Mouse (Mus musculus): ENCODE data around the gene Sema3g. TPM values are rescaled to one million over a fixed set of nuclear protein-coding genes. Genes with fewer than 3 reads are reported as not detected.

Gene Sema3g
- polyA plus RNA-seq, 1 experiment from 2014 or later, result 0.61 TPM

GRCm38 (mm10) chr14:31245946-31246345 is 28.3 kb downstream of the Sema3g start:
- Histone ChIP-seq H3K27me3 (ENCODE audit: poor library complexity, severe bottlenecking) (no peaks in the 10 kb centered on the region), H3K36me3 (replicated peaks) (no peaks in the 10 kb centered on the region), H3K27ac (no peak overlapping the region), H3K4me1 (peaks cover 10% of the 10 kb centered on the region), H3K4me3 (no peak overlapping the region), H3K9me3 (no peaks in the 10 kb centered on the region)
- WGBS, result 89% methylated on average over 1 of the region's 1 CpGs
- no peak for DNase-seq (ENCODE audit: extremely low spot score, low spot score)

- Histone ChIP-seq H3K4me1 (peaks cover 25% of the 10 kb centered on the region), H3K27me3 (ENCODE audit: poor library complexity, severe bottlenecking) (no peaks in the 10 kb centered on the region), H3K27ac (no peak overlapping the region), H3K9me3 (no peaks in the 10 kb centered on the region), H3K4me3 (no peak overlapping the region), H3K36me3 (replicated peaks) (peaks cover 11% of the 10 kb centered on the region)
- no peak for DNase-seq (ENCODE audit: extremely low spot score, low spot score)
- WGBS, result 92% methylated on average over 6 of the region's 6 CpGs
Measured at GRCm38 (mm10) chr14:31248396-31248795, 30.7 kb downstream of the Sema3g start.

GRCm38 (mm10) chr14:31250222-31251083 is 32.8 kb downstream of the Sema3g start:
- Histone ChIP-seq H3K27me3 (ENCODE audit: poor library complexity, severe bottlenecking) (no peaks in the 10 kb centered on the region), H3K9me3 (no peaks in the 10 kb centered on the region), H3K4me3 (peak overlapping the region; percentile 87), H3K4me1 (peaks cover 25% of the 10 kb centered on the region), H3K27ac (peak overlapping the region; percentile 96), H3K36me3 (replicated peaks) (peaks cover 32% of the 10 kb centered on the region)
- 26% methylated on average over 38 of the region's 38 CpGs for WGBS
- DNase-seq (ENCODE audit: extremely low spot score, low spot score), result no peak

GRCm38 (mm10) chr14:31251084-31251604 is 33.5 kb downstream of the Sema3g start, which contains the start of the genes Phf7 and Bap1:
TSS of gene Phf7 (minus strand) at chr14:31251317.
TSS of gene Bap1 (plus strand) at chr14:31251450.
- Histone ChIP-seq H3K4me1 (peaks cover 25% of the 10 kb centered on the region), H3K27me3 (ENCODE audit: poor library complexity, severe bottlenecking) (no peaks in the 10 kb centered on the region), H3K9me3 (no peaks in the 10 kb centered on the region), H3K27ac (peak within 1 kb of the TSS; percentile 96), H3K4me3 (peak within 1 kb of the TSS; percentile 87), H3K36me3 (replicated peaks) (peaks cover 39% of the 10 kb centered on the region)
- peak; percentile 96 for DNase-seq (ENCODE audit: extremely low spot score, low spot score)
- WGBS, result under 1% methylated on average over 75 of the region's 75 CpGs

- no peak for DNase-seq (ENCODE audit: extremely low spot score, low spot score)
- Histone ChIP-seq H3K4me3 (peak overlapping the region; percentile 87), H3K4me1 (peaks cover 25% of the 10 kb centered on the region), H3K27me3 (ENCODE audit: poor library complexity, severe bottlenecking) (no peaks in the 10 kb centered on the region), H3K36me3 (replicated peaks) (peaks cover 44% of the 10 kb centered on the region), H3K27ac (peak overlapping the region; percentile 96), H3K9me3 (no peaks in the 10 kb centered on the region)
- 3% methylated on average over 18 of the region's 18 CpGs for WGBS
Measured at GRCm38 (mm10) chr14:31251626-31252025, 34.0 kb downstream of the Sema3g start.

GRCm38 (mm10) chr14:31252091-31252490 is 34.4 kb downstream of the Sema3g start:
- WGBS, result 88% methylated on average over 5 of the region's 5 CpGs
- H3K36me3 ChIP-seq (replicated peaks), result peaks cover 48% of the 10 kb centered on the region
- no peaks in the 10 kb centered on the region for H3K27me3 ChIP-seq (ENCODE audit: poor library complexity, severe bottlenecking)
- peaks cover 25% of the 10 kb centered on the region for H3K4me1 ChIP-seq
- no peaks in the 10 kb centered on the region for H3K9me3 ChIP-seq
- no peak for DNase-seq (ENCODE audit: extremely low spot score, low spot score)
- H3K27ac ChIP-seq, result peak overlapping the region; percentile 96
- peak overlapping the region; percentile 87 for H3K4me3 ChIP-seq

GRCm38 (mm10) chr14:31258476-31259050 is 40.9 kb downstream of the Sema3g start:
- Histone ChIP-seq H3K4me1 (no peaks in the 10 kb centered on the region), H3K27ac (no peak overlapping the region), H3K36me3 (replicated peaks) (peaks cover 99% of the 10 kb centered on the region), H3K4me3 (no peak overlapping the region), H3K27me3 (ENCODE audit: poor library complexity, severe bottlenecking) (no peaks in the 10 kb centered on the region), H3K9me3 (no peaks in the 10 kb centered on the region)
- no peak for DNase-seq (ENCODE audit: extremely low spot score, low spot score)
- WGBS, result 96% methylated on average over 14 of the region's 14 CpGs

- Histone ChIP-seq H3K27ac (no peak overlapping the region), H3K9me3 (no peaks in the 10 kb centered on the region), H3K4me3 (no peak overlapping the region), H3K36me3 (replicated peaks) (peaks cover 84% of the 10 kb centered on the region), H3K4me1 (no peaks in the 10 kb centered on the region), H3K27me3 (ENCODE audit: poor library complexity, severe bottlenecking) (no peaks in the 10 kb centered on the region)
- 93% methylated on average over 4 of the region's 4 CpGs for WGBS
- DNase-seq (ENCODE audit: extremely low spot score, low spot score), result no peak
Measured at GRCm38 (mm10) chr14:31260374-31260773, 42.7 kb downstream of the Sema3g start.

- Histone ChIP-seq H3K4me3 (no peak overlapping the region), H3K4me1 (no peaks in the 10 kb centered on the region), H3K36me3 (replicated peaks) (peaks cover 78% of the 10 kb centered on the region)
Measured at GRCm38 (mm10) chr14:31260932-31261331, 43.3 kb downstream of the Sema3g start.

GRCm38 (mm10) chr14:31267649-31268048 is 50.0 kb downstream of the Sema3g start:
- H3K36me3 ChIP-seq (replicated peaks), result peaks cover 11% of the 10 kb centered on the region
- H3K9me3 ChIP-seq, result no peaks in the 10 kb centered on the region
- peaks cover 31% of the 10 kb centered on the region for H3K4me1 ChIP-seq
- 91% methylated on average over 11 of the region's 11 CpGs for WGBS
- H3K27ac ChIP-seq, result peak overlapping the region; percentile 80
- no peak overlapping the region for H3K4me3 ChIP-seq
- DNase-seq (ENCODE audit: extremely low spot score, low spot score), result no peak
- 0 out of 2 replicates have a peak, but pooled peaks cover 10% of the 10 kb centered on the region for H3K27me3 ChIP-seq (ENCODE audit: poor library complexity, severe bottlenecking)

More at GRCm38 (mm10) chr14:31260932-31261331, 43.3 kb downstream of the Sema3g start:
- Histone ChIP-seq H3K9me3 (no peaks in the 10 kb centered on the region), H3K27me3 (ENCODE audit: poor library complexity, severe bottlenecking) (no peaks in the 10 kb centered on the region), H3K27ac (no peak overlapping the region)
- WGBS, result 93% methylated on average over 9 of the region's 9 CpGs
- no peak for DNase-seq (ENCODE audit: extremely low spot score, low spot score)

- H3K27ac ChIP-seq, result peak overlapping the region; percentile 80
- H3K9me3 ChIP-seq, result no peaks in the 10 kb centered on the region
- DNase-seq (ENCODE audit: extremely low spot score, low spot score), result peak; percentile 42
- H3K4me1 ChIP-seq, result peaks cover 31% of the 10 kb centered on the region
- H3K27me3 ChIP-seq (ENCODE audit: poor library complexity, severe bottlenecking), result 0 out of 2 replicates have a peak, but pooled peaks cover 10% of the 10 kb centered on the region
- WGBS, result 61% methylated on average over 9 of the region's 9 CpGs
- H3K4me3 ChIP-seq, result peak overlapping the region; percentile 46
- 0 out of 2 replicates have a peak, but pooled peaks cover 3% of the 10 kb centered on the region for H3K36me3 ChIP-seq (replicated peaks)
Measured at GRCm38 (mm10) chr14:31268301-31269001, 50.8 kb downstream of the Sema3g start.

GRCm38 (mm10) chr14:31269456-31270100 is 51.9 kb downstream of the Sema3g start:
- WGBS, result 14% methylated on average over 27 of the region's 28 CpGs

More at GRCm38 (mm10) chr14:31269456-31270100, 51.9 kb downstream of the Sema3g start:
- peaks cover 31% of the 10 kb centered on the region for H3K4me1 ChIP-seq
- peak overlapping the region; percentile 80 for H3K27ac ChIP-seq
- H3K9me3 ChIP-seq, result no peaks in the 10 kb centered on the region
- H3K4me3 ChIP-seq, result peak overlapping the region; percentile 46
- no peaks in the 10 kb centered on the region for H3K36me3 ChIP-seq (replicated peaks)
- peak; percentile 78 for DNase-seq (ENCODE audit: extremely low spot score, low spot score)
- 0 out of 2 replicates have a peak, but pooled peaks cover 10% of the 10 kb centered on the region for H3K27me3 ChIP-seq (ENCODE audit: poor library complexity, severe bottlenecking)

Measured in forebrain, embryonic 10.5 days (tissue).